Mouse (Mus musculus): Measurements from ENCODE around the gene Med16. TPM values are rescaled to one million over a fixed set of nuclear protein-coding genes. Genes with fewer than 3 reads are reported as not detected.

The Med16 gene
- polyA plus RNA-seq, 1 experiment from 2014 or later = 58.7 TPM

DNA sequence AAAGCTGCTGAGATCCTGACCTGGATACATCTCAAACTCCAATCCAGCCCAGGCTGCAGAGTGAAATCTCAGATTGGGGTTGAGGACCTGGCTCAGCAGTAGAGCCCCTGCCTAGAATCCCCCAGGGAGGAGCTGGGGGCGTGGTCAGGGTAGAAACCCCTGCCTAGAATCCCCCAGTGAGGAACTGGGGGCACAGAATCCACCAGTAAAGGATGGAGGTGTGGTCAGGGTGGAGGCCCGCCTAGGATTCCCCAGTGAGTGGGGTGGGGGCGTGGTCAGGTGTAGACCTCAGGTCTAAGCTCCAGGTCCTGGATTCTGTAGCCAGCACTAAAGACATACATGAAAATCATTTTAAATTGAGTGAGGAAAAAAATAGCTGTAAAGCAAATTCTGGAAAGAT is 35.9 kb downstream of the Med16 start:
- Histone ChIP-seq H3K4me3 (ENCODE audit: low read depth, low read length) (peak overlapping the region; percentile 72; the same call in 1 of the 2 replicates), H3K27me3 (ENCODE audit: insufficient read depth, low read length) (no peaks in the 10 kb centered on the region), H3K4me1 (ENCODE audit: insufficient read depth) (no peaks in the 10 kb centered on the region; the same call in 1 of the 2 replicates), H3K9ac (peak overlapping the region; percentile 79; the same call in 1 of the 2 replicates), H3K36me3 (ENCODE audit: insufficient read depth) (no peaks in the 10 kb centered on the region), H3K27ac (ENCODE audit: low read depth) (no peak overlapping the region), H3K9me3 (ENCODE audit: low read depth, low read length) (no peaks in the 10 kb centered on the region), H3K4me2 (peak overlapping the region; percentile 97)
- ATAC-seq (ENCODE audit: insufficient read depth) (no peak), DNase-seq (no peak)
- TF ChIP-seq CTCF (IDR thresholded peaks at IDR 0.05; ENCODE audit: low read depth) = no peak
- WGBS = 46% methylated on average over 3 of the region's 3 CpGs

DNA sequence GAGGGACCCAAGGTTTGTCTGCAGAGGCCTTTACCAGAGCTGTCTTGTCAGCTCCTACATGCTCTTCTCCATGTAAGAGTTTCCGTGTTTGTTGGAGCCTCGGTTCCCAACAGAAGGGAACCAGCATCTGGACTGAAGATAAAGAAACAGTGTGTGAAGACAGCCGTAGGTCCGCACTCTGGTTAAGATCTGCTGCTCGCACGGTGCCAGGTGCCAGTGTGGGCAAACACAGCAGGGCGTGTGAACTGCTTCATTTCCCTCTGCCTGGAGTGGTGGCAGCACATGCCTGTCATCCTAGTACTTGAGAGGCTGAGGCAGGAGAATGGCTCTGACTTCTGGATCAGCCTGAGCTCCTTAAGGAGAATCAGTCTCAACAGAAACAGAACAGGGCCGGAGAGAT is 36.9 kb downstream of the Med16 start:
- ATAC-seq (ENCODE audit: insufficient read depth) (no peak), DNase-seq (no peak)
- Histone ChIP-seq H3K27ac (ENCODE audit: low read depth) (no peak overlapping the region), H3K9me3 (ENCODE audit: low read depth, low read length) (no peaks in the 10 kb centered on the region), H3K36me3 (ENCODE audit: insufficient read depth) (0 out of 2 replicates have a peak, but pooled peaks cover under 1% of the 10 kb centered on the region), H3K4me2 (no peak overlapping the region), H3K4me3 (ENCODE audit: low read depth, low read length) (no peak overlapping the region), H3K4me1 (ENCODE audit: insufficient read depth) (no peaks in the 10 kb centered on the region; the same call in 1 of the 2 replicates), H3K27me3 (ENCODE audit: insufficient read depth, low read length) (no peaks in the 10 kb centered on the region), H3K9ac (no peak overlapping the region)
- WGBS = 87% methylated on average over 8 of the region's 8 CpGs
- TF ChIP-seq CTCF (IDR thresholded peaks at IDR 0.05; ENCODE audit: low read depth) = no peak

DNA sequence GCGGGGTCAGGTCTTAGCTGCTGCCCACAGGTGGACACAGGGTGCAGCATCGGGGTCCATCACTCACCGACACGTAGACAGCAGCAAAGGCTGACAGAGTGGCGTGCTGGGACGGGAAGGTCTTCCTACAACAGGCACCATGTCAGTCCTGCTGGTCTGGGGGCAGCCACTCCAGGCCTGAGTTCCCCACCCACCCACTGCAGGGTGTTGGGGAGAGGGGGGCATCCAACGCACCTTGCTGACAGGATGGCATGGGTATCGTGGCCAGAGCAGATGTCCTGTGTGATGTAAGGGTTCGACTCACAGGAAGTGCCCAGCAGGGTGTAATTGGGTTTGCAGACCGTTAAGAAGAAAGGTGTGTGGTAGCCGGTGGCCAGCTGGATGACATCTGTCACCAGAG is 42.1 kb downstream of the Med16 start:
- WGBS = 66% methylated on average over 11 of the region's 11 CpGs
- DNase-seq = no peak
- Histone ChIP-seq H3K9me3 (ENCODE audit: low read depth, low read length) (no peaks in the 10 kb centered on the region), H3K9ac (no peak overlapping the region), H3K4me1 (ENCODE audit: insufficient read depth) (no peaks in the 10 kb centered on the region), H3K4me3 (ENCODE audit: low read depth, low read length) (no peak overlapping the region), H3K36me3 (ENCODE audit: insufficient read depth) (peaks cover 53% of the 10 kb centered on the region), H3K27ac (ENCODE audit: low read depth) (no peak overlapping the region), H3K4me2 (no peak overlapping the region), H3K27me3 (ENCODE audit: insufficient read depth, low read length) (no peaks in the 10 kb centered on the region)
- ATAC-seq (ENCODE audit: insufficient read depth) = no peak
- no peak for TF ChIP-seq CTCF (IDR thresholded peaks at IDR 0.05; ENCODE audit: low read depth)

DNA sequence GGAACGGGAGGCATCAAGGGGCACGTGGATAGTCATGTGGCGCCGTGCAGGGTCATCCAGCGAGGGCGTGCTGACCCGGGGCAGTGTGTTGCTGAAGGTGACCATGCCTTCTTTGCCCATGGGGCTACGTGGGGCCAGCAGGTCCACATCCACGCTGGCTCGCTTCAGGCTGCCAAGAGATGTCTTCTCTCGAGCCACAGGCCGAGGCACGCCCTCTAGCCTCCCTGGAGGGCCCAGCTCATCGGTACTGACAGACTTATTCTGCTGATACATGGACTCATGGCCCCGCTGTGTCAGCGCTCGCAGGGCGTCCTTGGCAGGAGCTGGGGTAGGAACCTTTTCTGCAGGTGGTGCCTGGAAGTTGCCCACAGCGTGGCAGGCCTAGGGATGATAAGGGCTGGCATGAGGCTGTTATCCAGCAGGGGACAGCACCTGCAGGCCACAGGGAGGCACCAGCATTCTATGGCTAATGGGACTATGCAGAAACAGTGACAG is 42.9 kb downstream of the Med16 start:
- peak; percentile 65 for TF ChIP-seq CTCF (IDR thresholded peaks at IDR 0.05; ENCODE audit: low read depth)
- Histone ChIP-seq H3K4me2 (no peak overlapping the region), H3K27me3 (ENCODE audit: insufficient read depth, low read length) (no peaks in the 10 kb centered on the region), H3K36me3 (ENCODE audit: insufficient read depth) (peaks cover 60% of the 10 kb centered on the region), H3K9me3 (ENCODE audit: low read depth, low read length) (no peaks in the 10 kb centered on the region), H3K4me3 (ENCODE audit: low read depth, low read length) (no peak overlapping the region), H3K27ac (ENCODE audit: low read depth) (no peak overlapping the region), H3K9ac (no peak overlapping the region), H3K4me1 (ENCODE audit: insufficient read depth) (no peaks in the 10 kb centered on the region)
- ATAC-seq (ENCODE audit: insufficient read depth) = peak; percentile 12; the same call in 1 of the 2 replicates
- no peak for DNase-seq
- 64% methylated on average over 19 of the region's 19 CpGs for WGBS

DNA sequence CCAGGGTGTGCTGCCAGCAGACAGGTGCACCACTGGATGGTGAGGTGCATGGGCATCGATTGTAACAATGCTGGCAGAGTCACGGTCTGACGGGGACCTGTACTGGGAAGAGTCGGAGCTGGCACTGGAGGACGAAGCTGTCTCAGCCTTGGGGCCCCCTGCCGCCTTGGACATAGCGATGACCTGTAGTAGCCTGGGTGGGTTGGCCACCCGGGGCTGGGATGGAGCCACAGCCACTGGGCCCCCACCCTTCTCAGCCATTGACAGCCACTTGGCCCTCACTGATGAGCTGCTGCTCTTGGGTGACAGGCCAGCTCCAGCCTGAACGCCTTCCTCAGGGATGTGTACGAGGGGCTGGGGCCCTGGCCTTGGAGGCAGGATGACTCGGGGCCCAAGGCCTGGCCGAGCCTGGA is 43.5 kb downstream of the Med16 start:
- DNase-seq (no peak), ATAC-seq (ENCODE audit: insufficient read depth) (peak; percentile 28)
- Histone ChIP-seq H3K4me2 (no peak overlapping the region), H3K27me3 (ENCODE audit: insufficient read depth, low read length) (no peaks in the 10 kb centered on the region), H3K27ac (ENCODE audit: low read depth) (peak overlapping the region; percentile 32; the same call in 1 of the 2 replicates), H3K9me3 (ENCODE audit: low read depth, low read length) (no peaks in the 10 kb centered on the region), H3K36me3 (ENCODE audit: insufficient read depth) (peaks cover 67% of the 10 kb centered on the region), H3K4me1 (ENCODE audit: insufficient read depth) (no peaks in the 10 kb centered on the region), H3K9ac (no peak overlapping the region), H3K4me3 (ENCODE audit: low read depth, low read length) (0 out of 2 replicates have a peak overlapping the region, but pooled peaks have one; percentile 0)
- 42% methylated on average over 12 of the region's 12 CpGs for WGBS
- TF ChIP-seq CTCF (IDR thresholded peaks at IDR 0.05; ENCODE audit: low read depth) = no peak

DNA sequence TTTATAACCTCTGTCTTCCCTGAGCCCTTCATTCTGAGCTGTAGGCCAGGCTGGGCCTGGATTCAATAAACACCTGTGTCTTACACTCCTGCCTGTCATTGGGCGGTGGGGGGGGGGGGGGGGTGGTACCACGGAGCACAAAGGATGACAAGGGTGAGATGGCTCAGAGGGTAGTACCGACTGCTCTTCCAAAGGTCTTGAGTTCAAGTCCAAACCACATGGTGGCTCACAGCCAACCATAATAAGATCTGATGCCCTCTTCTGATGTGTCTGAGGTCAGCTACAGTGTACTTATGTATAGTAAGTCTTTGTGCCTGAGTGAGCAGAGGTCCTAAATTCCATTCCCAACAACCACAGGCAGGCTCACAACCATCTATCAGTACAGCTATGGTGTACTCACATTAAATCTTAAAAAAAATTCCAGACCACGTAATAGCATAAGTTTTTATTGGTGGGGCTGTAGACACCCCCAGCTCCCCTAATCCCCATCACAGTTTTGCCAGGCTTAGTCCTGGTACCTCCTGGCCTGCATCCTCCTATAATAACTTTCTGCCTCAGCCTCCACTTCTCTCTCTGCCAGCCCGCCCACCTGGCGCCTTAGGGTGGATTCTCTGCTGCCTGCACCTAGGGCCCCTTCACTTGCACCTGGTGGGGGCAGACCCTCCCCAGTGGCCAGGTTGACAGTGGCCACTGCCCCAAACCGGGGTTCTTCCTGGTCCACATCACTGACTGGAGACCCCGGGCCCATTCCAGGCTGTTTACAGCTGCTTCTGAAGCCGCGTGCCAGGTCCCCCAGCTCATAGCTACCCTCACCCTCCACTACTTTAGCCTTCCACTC is 44.2 kb downstream of the Med16 start:
- Histone ChIP-seq H3K4me2 (no peak overlapping the region), H3K27me3 (ENCODE audit: insufficient read depth, low read length) (no peaks in the 10 kb centered on the region)

DNA sequence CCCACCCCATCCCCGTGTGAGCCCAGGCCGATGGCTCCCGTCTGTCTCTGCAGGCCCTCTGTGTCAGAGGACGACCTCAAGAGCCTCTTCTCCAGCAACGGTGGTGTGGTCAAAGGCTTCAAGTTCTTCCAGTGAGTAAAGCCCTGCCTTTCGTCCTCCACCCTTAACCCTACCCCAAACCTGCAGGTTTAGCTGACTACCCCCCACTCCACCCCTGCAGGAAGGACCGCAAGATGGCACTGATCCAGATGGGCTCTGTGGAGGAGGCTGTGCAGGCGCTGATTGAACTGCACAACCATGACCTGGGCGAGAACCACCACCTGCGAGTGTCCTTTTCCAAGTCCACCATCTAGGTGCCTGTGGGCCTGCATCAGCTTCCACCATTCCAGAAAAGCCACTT is 45.8 kb downstream of the Med16 start:
- no peak overlapping the region for H3K4me3 ChIP-seq (ENCODE audit: low read depth, low read length)
- peaks cover 90% of the 10 kb centered on the region for H3K36me3 ChIP-seq (ENCODE audit: insufficient read depth)
- H3K4me2 ChIP-seq = no peak overlapping the region
- peaks cover 10% of the 10 kb centered on the region for H3K4me1 ChIP-seq (ENCODE audit: insufficient read depth)
- no peaks in the 10 kb centered on the region for H3K27me3 ChIP-seq (ENCODE audit: insufficient read depth, low read length)
- H3K27ac ChIP-seq (ENCODE audit: low read depth) = no peak overlapping the region
- ATAC-seq (ENCODE audit: insufficient read depth) (no peak), DNase-seq (no peak)
- H3K9ac ChIP-seq = no peak overlapping the region
- no peak for TF ChIP-seq CTCF (IDR thresholded peaks at IDR 0.05; ENCODE audit: low read depth)
- H3K9me3 ChIP-seq (ENCODE audit: low read depth, low read length) = no peaks in the 10 kb centered on the region
- 59% methylated on average over 10 of the region's 10 CpGs for WGBS

More for the DNA sequence above, 44.2 kb downstream of the Med16 start:
- no peak for TF ChIP-seq CTCF (IDR thresholded peaks at IDR 0.05; ENCODE audit: low read depth)
- H3K9ac ChIP-seq = no peak overlapping the region
- WGBS = 39% methylated on average over 10 of the region's 10 CpGs
- H3K4me3 ChIP-seq (ENCODE audit: low read depth, low read length) = 0 out of 2 replicates have a peak overlapping the region, but pooled peaks have one; percentile 0
- H3K9me3 ChIP-seq (ENCODE audit: low read depth, low read length) = no peaks in the 10 kb centered on the region
- peak; percentile 22 for ATAC-seq (ENCODE audit: insufficient read depth)
- peaks cover under 1% of the 10 kb centered on the region; the same call in 1 of the 2 replicates for H3K4me1 ChIP-seq (ENCODE audit: insufficient read depth)
- peak overlapping the region; percentile 32; the same call in 1 of the 2 replicates for H3K27ac ChIP-seq (ENCODE audit: low read depth)
- no peak for DNase-seq
- H3K36me3 ChIP-seq (ENCODE audit: insufficient read depth) = peaks cover 73% of the 10 kb centered on the region

All from lung, embryonic 14.5 days (tissue).